Mouse (Mus musculus) layer of hippocampus, adult 9-10 months (tissue): ENCODE data around the gene Asb16.

Experiments used
- DNase-seq: peaks from one replicate; pipeline ENCODE4 v3.0.0; 2022; ENCODE audit warnings: low spot score

Gene Asb16

GRCm38 (mm10) chr11:102268520-102269244 lies at the start of gene Asb16:
Gene Asb16, plus strand, starts transcription at chr11:102268743.
- DNase-seq: no peak

- DNase-seq: peak; percentile 95
Observed at GRCm38 (mm10) chr11:102218783-102219182, 49.8 kb upstream of the Asb16 start.

- no peak for DNase-seq
Observed at GRCm38 (mm10) chr11:102219247-102219993, 49.1 kb upstream of the Asb16 start.

GRCm38 (mm10) chr11:102219994-102220346 lies 48.6 kb upstream of the Asb16 start:
- no peak for DNase-seq

GRCm38 (mm10) chr11:102220451-102220850 lies 48.1 kb upstream of the Asb16 start:
- no peak for DNase-seq

- DNase-seq: no peak
Observed at GRCm38 (mm10) chr11:102221243-102221953, 47.1 kb upstream of the Asb16 start.

- DNase-seq: no peak
Observed at GRCm38 (mm10) chr11:102221954-102222351, 46.6 kb upstream of the Asb16 start.

- no peak for DNase-seq
Observed at GRCm38 (mm10) chr11:102223166-102223565, 45.4 kb upstream of the Asb16 start.

- DNase-seq: no peak
Observed at GRCm38 (mm10) chr11:102224686-102225085, 43.9 kb upstream of the Asb16 start.

GRCm38 (mm10) chr11:102225221-102225620 lies 43.3 kb upstream of the Asb16 start:
- DNase-seq: no peak

- no peak for DNase-seq
Observed at GRCm38 (mm10) chr11:102226067-102226978, 42.2 kb upstream of the Asb16 start.

- no peak for DNase-seq
Observed at GRCm38 (mm10) chr11:102227270-102228190, 41.0 kb upstream of the Asb16 start.

GRCm38 (mm10) chr11:102228191-102228545 lies 40.4 kb upstream of the Asb16 start:
- DNase-seq: no peak

- no peak for DNase-seq
Observed at GRCm38 (mm10) chr11:102228646-102229268, 39.8 kb upstream of the Asb16 start.

GRCm38 (mm10) chr11:102229331-102229953 lies 39.1 kb upstream of the Asb16 start:
- no peak for DNase-seq

- peak; percentile 99 for DNase-seq
Observed at GRCm38 (mm10) chr11:102230006-102230741, 38.4 kb upstream of the Asb16 start, which contains the start of gene Hdac5. Gene Hdac5, minus strand, starts transcription at chr11:102230166.

GRCm38 (mm10) chr11:102236022-102236421 lies 32.5 kb upstream of the Asb16 start:
- DNase-seq: no peak

- DNase-seq: no peak
Observed at GRCm38 (mm10) chr11:102240636-102241035, 27.9 kb upstream of the Asb16 start.

- DNase-seq: no peak
Observed at GRCm38 (mm10) chr11:102241246-102241645, 27.3 kb upstream of the Asb16 start.
